Mouse (Mus musculus) lung, postnatal 0 days (tissue): ENCODE measurements at regions not wholly inside any gene's neighbourhood (a gene's known extent, or its start where the extent isn't known, plus 50 kb on each side); places are given as distances from the start of the nearest gene placed in this dataset.

ENCODE experiments used
- CTCF ChIP-seq: IDR thresholded peaks from 2 replicates; pipeline ENCODE4 v1.5.1; 2016; ENCODE audit warnings: antibody characterized with exemption, mild to moderate bottlenecking
- EP300 ChIP-seq: IDR thresholded peaks from 2 replicates; pipeline ENCODE4 v1.6.1; 2016; ENCODE audit warnings: antibody characterized with exemption, mild to moderate bottlenecking, control low read depth

- TF ChIP-seq CTCF (no peak), EP300 (no peak)
Observed at GRCm38 (mm10) chr8:127885211-127885610, 473.2 kb upstream of the Nrp1 start.
